Mouse (Mus musculus) right cerebral cortex, adult 2 months (tissue): ENCODE data around the gene Wbp1l.

Experiments
- DNase-seq, 2 experiments: peaks; one replicate each; pipeline ENCODE4 v3.0.0; 2021 to 2022; ENCODE audit warnings: low spot score in 2 of 2

Gene Wbp1l

DNA sequence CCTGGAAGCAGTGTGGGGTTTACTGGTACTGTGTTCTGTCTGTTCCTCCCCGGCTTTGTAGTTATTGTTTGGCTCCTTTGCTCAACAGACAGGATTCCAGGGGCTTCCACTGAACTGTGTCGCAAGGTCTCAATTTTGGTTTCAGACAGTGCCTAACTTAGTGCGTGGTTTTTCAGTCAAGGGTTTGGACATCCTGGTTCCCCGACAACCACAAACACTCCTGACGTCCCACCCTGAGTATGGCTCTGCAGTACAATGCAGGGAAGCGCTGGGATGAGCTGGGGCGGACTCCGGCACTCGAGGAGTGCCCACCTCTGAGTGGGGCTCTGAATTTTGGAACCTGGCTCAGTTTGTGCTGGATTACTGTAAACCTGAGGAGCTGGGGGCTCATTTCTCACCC lies 30.9 kb downstream of the Wbp1l start:
- no peak for DNase-seq

DNA sequence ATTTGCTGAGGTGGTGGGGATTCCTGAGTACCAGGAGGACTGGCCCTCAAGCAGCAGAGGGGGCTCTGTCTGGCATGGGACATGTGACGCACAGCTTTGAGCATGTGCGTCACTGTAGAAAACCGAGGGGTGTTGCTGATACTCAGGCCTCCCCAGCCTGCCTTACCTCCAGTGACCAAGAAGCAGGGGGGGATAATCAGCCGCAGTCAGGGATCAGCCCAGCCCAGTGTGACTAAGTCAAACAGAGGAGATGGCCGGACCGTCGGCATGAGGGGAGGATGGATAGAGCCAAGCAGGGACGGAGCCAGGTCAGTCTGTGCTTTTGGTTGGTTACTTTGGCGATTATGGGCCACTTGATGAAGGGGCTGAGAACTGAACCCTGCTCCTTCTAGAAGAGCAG lies 32.8 kb downstream of the Wbp1l start:
- DNase-seq: no peak

DNA sequence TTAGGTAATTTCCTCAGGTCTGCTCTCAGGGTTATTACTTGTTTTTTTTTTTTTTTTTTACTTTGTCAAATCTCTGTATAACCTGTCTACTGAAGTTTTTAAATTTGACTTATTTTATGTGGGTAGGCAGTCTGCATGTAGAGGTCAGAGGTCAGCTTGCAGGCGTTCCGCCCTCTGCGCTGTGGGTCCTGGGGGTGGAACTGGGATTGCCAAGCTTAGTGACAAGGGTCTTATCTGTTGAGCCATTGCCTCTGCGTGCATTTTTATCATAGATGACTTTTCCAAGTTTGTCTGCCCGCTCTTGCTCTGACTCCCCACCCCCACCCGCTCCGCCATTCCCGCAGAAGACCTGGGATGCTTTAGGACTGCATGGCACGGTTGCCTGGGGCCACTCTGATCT lies 36.9 kb downstream of the Wbp1l start:
- no peak for DNase-seq

DNA sequence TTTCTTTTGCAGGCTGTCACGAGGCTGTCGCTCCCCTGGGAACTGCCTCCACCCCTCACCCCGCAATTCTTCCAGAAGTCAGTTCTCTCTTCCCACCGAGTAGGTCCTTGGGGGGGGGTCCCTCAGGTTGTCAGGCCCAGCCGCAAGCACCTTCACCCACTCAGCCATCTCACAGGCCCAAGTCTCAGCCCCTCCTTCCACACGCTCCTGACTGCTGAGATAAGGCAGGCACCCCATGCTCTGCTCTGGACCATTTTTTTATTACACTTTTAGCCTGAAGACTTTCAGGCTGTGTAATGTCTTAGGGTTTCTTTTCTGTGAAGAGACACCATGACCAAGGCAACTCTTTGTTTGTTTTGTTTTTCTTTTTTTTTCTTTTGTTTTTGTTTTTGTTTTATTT lies 38.7 kb downstream of the Wbp1l start:
- DNase-seq: no peak

DNA sequence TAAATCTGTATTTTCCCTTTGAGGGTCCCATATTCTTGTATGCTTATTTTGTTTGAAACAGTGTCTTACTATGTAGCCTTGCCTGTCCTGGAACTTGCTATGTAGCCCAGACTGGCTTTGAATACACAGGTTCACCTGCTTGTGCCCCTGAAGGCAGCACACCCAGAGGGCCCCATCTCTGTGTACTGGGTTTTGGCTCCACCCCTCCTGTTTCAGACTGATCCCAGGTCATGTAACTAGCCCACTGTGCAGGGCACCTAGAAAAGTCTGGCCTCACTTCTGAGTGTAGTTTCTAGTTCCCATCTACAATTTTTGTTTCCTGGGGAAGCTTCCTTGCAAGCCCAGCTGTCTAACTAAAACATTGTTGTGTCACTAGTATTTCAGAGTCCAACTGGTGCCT lies 40.2 kb downstream of the Wbp1l start:
- DNase-seq: no peak

DNA sequence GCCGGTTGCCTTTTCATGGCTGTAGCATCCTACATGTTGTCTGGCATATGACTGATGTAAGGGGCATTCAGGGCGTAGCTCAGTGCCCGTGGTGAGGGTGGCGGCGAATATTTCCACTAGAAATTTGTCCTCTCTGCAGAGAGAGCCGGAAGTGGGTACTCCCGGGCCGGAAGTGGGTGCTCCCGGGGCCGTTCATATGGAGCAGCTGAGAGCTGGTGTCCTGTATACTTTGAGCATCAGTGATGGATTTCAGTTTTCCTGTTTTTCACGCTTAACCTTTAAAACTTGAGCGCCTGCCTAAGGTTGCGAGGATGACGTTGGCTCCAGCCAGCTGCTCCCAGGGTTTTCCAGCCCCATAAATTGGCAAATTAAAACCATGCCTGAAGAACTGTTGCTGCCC lies 40.6 kb downstream of the Wbp1l start:
- no peak for DNase-seq

DNA sequence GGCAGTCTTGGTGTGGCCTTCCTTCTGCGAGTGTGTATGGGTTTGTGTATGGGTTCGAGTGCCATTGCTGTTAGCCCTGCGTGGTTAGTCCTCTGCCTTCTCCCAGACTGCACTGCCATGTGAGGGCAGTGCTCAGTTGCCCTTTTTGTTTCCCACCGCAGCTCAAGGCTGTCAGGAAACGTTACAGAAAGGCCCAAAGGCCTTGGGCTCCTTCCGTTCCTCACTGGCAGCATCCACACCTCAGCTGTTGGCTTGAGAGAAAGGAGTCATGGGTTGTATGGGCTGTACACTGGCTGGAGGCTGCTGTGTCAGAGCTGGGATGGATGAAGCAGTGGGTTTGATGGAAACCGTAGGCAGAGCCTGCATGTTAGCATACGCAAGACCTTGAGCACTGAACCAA lies 41.9 kb downstream of the Wbp1l start:
- no peak for DNase-seq

DNA sequence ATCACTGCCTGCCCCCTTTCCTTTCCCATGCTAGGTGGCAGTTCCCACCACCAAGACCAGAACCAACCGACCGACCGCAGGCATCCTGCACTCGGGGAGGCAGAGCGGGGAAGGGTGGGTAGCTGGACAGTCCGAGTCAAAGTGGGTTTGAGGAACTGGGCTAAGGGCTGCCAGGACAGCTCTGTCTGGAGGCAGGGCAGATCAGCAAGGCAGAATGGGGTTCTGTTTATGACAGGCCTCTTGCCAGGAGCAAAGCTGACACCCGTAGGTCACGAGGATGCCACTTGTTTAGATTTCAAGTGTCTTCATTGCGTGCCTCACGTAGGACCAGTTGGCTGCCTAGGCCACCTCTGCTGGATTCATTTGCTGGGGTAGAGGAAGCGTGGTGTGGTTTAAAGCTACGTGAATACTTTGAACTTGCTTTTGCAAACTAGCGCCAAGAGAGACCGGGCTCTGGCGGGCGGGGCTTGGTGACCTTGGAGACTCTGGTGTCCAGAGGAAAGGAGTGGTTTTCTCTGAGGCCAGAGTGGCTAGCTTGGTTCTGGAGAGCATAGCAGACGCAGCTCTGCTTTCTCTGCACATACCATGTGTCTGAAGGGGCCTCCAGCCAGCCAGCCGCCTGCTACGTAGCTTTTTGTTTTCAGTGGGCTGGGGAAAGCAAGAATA lies 42.7 kb downstream of the Wbp1l start:
- DNase-seq: no peak

DNA sequence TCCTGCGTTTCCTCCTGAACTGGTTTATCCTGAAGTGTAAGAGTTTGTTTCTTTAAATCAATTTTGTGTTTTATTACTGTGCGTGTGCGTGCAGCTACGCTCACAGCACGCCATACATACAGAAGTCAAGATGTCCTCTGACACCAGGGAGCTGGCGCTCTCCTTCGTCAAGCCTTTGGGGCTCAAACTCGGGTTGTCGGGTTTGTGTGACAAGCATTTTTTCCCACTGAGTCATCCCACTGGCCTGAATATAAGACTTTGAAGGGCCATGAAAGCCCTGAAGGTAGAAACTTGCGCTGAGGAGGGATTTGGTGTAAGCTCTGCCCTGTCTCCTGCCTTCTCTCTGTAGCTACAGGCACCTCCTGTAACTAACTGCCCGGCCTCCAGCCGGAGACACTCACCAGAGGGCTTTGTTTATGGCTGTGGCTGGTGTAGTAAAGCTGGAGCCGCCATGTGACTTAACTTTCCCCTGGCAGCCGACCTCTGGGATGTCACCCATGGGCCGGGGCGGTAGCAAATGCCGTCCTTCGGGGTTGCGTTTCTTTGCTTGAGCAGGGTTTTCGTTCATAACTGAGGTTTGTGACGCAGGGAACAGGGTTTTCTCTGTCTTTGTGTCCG lies 43.4 kb downstream of the Wbp1l start:
- no peak for DNase-seq

DNA sequence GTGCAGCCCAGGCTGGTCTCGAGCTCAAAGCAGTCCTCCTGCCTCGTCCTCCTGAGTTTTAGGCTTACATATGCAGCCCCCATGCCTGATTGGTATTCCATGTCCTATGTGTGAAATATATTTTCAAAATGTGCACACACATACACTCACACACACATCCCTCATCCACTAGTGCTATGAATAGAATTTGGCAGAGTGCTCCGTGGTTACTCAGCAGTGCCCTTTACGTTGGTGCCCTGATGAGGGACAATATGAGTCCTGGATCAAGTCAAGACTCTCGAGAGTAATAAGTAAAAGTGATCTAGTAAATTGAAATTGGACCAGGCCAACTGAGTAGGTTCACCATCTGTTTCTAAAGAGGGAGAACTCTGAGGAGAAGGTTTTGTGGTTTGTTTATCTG lies 44.4 kb downstream of the Wbp1l start:
- no peak for DNase-seq

DNA sequence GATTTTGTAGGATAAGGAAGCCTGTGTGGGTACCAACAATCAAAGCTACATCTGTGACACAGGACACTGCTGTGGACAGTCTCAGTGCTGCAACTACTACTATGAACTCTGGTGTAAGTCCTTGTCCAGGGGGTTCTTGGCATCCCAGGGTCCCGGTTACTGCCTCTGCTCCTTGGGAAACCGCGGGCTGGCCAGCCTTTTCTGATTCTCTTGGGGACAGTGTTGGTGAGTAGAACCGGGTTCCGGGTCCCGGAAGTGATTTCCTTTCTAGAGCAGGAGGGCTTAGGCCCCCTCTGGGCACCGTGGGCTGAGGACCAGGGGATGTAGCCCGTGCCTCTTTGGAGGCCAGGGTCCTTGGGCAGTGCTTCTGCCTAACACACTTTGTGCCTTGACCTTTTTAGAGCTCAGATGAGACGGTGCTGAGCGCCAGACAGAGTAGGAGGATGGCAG lies 45.5 kb downstream of the Wbp1l start:
- no peak for DNase-seq

DNA sequence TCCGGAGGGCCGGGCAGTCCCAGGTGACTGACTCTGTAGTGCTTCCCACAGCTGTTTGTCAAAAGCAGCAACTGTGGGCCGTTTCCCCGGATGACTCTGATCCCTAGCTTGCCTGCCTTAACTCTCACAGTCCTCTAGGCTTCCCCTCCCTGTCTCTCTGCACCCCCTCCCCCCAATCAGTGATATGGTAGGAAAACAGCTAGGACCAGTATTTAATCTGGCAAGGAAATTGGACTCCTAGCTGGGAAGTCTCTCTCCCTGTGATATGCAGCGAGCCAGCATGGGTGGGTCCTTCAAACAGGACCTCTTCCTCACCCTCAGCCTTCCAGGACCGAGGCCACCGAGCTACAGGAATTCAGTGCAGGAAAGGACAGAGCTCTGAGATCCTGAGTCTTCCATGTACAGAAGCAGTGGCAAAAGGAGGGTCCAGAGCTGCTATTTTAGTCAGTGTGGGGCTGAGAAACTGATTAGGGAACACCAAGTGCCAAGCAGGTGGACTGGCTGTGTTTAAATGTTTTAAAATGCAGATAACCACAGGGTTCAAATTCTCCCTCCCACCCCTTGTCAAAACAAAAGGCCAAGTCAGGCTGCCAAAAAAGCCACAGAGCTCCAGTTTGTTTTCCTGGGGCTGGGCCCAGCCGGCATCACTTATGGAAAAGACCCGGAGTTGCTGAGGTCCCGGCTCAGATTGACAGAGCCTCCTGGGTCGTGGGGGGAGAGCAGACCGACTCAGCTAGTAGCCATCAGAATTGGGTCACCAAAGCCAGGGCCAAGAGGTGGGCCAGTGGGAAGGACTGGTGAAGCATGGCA lies 46.1 kb downstream of the Wbp1l start:
- DNase-seq: no peak

DNA sequence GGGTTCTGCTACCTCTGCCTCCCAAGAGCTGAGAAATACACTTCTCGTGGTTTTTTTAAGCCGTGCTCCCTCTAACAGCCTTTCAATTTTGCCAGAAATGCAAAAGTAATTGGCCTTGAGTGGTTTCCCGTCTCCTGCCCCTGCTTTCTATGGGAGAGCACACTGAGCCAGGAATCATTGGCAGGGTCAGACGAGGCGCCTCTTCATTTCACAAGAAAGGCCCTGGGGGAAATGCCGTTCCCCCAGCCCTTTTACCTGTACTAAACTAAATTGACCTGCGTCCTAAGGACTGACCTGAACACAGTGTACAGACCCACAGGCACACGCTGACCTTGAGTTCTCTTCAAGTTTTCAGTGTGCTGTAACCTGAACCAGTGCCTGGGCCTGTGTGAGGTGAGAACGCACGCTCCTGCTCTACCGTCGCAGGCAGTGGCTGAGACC lies 47.2 kb downstream of the Wbp1l start:
- DNase-seq: no peak

DNA sequence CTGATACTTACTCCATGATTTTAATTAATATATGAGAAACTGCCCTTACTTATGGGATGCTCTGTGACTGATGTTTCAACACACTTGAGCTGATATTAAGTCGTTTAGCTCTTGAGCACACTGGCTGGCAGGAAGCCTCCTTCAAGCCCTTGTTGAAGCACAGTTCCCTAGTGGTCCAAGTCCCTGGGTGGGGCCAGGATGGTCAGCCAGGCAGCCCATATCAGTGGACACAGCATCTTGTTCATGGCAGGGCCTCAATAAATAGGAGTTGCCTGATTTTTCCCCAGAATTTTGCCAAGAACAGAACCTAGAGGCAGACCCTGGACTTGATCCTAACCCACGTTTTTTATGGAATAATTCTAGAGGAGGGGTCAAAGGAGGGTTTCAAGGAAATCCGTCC lies 48.4 kb downstream of the Wbp1l start:
- DNase-seq: no peak

DNA sequence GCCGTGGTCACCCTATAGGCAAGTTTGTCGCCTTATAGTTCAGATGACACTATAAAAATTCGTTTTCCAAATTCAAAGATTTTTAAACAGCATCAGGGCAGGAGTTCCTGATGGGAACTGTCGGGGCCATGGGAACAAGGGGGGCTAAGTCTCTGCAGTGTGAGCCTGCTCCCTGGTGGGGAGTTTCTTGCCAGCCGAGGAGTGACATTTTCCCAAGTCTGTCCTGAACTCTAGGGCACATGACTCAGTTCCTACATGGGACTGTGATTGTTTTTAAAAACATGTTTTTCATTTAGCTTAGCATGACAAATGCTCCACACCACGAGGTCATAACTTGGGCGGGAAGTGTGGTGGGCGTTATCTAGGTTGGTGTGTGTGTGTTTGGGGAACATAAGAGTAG lies 49.0 kb downstream of the Wbp1l start:
- no peak for DNase-seq

DNA sequence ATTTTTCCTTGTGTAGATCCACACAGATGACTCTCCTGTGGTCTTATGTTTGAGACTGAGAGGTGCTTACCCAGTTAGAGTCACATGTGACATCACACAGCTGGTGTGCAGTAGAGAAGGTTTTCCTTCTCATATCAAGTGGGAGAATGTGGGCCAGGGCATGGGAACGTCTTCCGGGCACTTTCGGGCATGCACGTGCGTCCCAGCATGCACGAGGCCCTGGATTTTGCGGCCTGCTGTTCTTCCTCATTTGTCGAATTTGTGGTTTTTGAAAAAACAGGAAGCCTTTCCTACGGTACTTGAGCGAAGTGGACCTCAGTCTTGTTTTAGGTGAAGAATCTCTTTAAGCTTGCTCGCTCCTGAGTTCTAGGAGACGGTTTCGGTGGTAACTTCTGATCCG lies 49.7 kb downstream of the Wbp1l start:
- DNase-seq: no peak

DNA sequence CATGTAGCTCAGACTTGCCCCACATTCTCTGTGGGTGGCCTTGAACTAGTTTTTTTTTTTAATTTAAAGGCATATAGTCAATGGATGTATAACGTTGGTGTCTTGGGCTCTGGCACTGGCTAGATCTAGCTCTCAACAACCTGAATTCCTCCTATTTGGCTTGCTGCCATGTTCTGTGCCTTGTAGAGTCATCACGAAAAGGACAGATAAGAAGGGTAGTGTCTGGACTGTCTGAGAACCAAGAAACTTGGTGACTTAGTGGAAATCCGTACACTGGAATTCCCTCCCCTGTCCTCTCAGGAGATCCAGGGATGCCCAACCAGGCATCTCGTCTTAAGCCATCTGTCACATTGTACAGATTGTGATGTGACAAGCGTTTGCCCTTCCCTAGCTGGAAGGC lies 54.3 kb downstream of the Wbp1l start:
- no peak for DNase-seq

DNA sequence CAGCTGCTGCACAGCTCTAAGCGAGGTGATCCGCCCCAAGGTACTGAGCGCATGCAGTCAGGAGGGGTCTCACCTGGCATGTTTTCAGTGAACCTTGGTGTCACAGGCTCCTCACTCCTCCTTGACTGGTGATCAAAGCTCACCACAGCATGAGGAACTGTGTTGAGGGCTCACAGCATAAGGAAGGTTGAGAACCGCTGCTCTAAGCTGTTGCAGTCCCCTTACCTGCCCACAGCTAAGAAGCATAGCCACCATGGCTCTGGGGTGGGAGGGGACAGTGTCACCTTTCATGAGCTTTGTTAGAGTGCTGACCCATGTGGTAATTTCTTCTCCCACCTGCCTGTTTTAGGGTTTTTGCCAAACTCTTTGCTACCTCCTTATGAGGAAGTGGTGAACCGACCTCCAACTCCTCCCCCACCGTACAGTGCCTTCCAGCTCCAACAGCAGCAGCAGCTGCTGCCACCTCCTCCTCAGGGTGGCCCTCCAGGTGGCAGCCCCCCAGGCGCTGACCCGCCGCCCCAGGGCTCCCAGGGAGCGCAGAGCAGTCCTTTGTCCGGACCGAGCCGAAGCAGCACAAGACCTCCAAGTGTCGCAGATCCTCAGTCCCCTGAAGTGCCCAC lies 54.8 kb downstream of the Wbp1l start:
- no peak for DNase-seq

DNA sequence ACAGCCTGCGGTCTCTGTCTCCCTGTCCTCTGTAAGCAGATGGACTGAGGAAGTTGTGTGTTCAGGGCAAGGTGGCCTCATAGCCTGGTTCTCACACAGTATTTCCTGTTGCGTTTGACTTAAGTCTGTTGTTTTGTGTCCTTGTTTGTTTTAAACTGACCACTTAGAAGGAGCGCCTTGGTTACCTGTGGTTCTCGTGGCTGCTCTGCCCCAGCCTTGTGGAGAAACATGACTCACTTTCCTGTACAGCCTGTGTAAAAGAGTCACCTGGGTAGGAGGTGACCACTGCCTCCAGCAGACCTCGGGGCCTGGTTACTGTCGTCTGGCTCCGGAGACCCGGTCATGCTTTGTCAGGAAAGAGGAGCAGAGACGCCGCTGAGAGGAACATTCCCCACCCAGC lies 56.7 kb downstream of the Wbp1l start:
- DNase-seq: no peak

DNA sequence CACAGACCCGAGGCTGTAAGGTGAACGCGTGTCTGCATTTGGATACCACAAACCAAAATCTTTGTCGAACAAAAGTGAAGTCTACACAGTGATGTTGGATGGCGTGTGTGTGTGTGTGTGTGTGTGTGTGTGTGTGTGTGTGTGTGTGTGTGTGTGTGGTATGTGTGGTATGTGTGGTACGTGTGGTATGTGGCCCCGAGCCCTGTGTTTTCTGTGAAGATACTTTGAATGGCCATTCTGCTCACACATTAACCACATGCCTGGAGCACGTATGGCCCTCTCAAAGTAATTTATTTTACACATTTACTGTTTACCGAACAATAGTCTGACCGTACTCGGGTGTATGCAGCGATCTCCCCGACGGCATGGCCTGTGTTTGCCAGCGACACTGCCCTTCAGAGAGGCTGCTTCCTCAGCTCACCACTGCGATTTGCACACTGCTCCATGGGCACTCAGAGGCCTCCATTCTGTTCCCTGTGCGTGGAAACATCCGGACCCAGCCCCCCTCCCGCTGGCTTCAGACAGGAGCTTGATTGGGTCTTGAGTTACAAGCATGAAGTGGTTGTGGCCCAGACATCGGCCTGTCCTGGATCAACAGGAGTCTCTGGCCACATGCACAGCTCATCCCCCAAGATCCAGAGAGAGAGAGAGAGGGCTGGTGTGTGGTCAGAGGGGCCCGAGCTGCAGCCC lies 57.4 kb downstream of the Wbp1l start:
- DNase-seq: no peak

DNA sequence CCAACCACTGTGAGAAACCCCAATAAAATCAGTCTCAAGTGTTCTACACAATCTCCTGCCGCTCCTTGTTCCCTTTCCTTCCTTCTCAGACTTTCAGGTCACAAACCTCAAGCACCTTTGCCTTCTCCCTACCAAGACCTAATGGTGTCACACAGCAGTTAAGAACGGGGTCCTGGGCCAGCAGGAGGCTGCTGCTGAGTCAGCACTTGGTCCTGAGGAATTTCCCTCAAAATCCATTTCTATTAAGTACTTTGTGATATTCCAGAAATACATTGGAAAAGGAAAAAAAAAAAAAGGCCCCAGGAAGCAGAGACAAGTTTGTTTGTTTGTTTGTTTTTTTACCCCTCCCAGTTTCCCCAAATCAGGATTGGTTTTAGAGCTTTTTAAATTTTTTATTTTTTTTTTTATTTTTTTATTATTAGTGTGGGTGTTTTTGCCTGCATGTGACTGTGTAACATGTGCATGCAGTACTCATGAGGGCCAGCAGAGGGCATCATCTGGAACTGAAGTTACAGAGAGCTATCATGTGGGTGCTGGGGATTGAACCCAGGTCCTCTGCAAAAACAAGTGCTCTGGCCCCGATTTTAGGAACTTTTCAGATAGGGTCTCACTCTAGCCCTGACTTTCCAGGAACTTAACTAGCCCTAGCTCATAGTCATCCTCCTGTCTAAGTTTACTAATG lies 58.6 kb downstream of the Wbp1l start:
- DNase-seq: no peak
